Mouse (Mus musculus) gastrocnemius, postnatal 14 days (tissue): ENCODE results near the gene Zfp442. TPM values are rescaled to one million over a fixed set of nuclear protein-coding genes. Genes with fewer than 3 reads are reported as not detected.
"Not testable (repeated sequence)": the region's sequence is repeated elsewhere in the genome, so short reads cannot be mapped to it uniquely, and the experiment has no call there.

Source experiments
- DNase-seq: peaks from one replicate; pipeline ENCODE4 v3.0.0; 2021; ENCODE audit warnings: mixed read lengths
- intact Hi-C: fragments of 180-260 bp; cut with DNase I; formaldehyde crosslinking; loops from one replicate; pipeline ENCODE4 v1.15.1; 2025; ENCODE audit warnings: low total_unique reads
- long read RNA-seq, 2 experiments: library from polyadenylated mRNA; stranded (forward); transcript quantifications; one replicate each; pipeline ENCODE4 v2.0.0; 2021
- total RNA-seq, 2 experiments: library from RNA; stranded (reverse); gene quantifications; 2 replicates each; pipeline ENCODE4 v1.2.3; 2021

The Zfp442 gene
- 1 to 10 TPM; 1.7 to 2.3 TPM for total RNA-seq
- long read RNA-seq, experiment 1, partial matches to known transcripts = 1 of 1 reads
- long read RNA-seq, experiment 1, other reads (novel, unspliced or antisense) = 0 of 1 reads
- long read RNA-seq, experiment 2, partial matches to known transcripts = 1 of 1 reads
- long read RNA-seq, experiment 2, other reads (novel, unspliced or antisense) = 0 of 1 reads

DNA sequence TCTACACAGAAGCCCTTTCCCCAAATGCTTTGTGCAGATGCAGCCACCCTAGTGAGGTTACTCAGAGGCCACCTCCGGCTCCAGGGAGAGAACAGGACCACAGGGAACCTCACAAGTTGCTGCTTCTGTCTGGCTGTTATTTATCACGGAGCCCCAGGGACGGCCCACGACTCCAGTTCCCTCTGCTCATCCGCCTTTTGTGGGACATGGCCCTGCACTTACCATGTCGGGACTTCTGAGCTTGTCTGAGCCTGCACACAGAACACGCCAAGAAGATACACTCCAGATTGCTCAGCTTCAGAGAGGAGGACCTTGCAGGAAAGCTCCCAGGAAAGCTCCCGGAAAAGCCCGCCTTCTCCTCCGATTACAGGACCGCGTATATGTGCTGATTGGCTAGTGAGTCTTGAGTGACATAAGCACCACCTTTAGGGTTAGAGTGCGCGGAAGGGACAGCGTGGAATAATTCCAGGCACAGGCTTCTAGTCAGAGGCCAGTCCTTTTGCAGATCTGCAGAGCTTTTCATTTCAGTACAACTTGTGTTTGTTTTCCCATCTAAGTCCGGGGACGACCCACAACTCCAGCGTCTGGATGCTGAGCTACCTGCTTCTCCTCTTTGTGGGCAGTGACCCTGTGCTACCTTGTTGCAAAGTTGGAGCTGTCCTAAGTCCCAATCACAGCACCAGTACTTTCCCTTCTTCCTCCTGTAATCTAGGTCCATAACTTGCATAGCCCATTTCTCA, at the start of gene Zfp442:
TSS of gene Zfp442 (minus strand) at position 307 of the 740 bp plus-strand sequence.
- intact Hi-C loops = not testable (repeated sequence)
- DNase-seq = peak; percentile 55

DNA sequence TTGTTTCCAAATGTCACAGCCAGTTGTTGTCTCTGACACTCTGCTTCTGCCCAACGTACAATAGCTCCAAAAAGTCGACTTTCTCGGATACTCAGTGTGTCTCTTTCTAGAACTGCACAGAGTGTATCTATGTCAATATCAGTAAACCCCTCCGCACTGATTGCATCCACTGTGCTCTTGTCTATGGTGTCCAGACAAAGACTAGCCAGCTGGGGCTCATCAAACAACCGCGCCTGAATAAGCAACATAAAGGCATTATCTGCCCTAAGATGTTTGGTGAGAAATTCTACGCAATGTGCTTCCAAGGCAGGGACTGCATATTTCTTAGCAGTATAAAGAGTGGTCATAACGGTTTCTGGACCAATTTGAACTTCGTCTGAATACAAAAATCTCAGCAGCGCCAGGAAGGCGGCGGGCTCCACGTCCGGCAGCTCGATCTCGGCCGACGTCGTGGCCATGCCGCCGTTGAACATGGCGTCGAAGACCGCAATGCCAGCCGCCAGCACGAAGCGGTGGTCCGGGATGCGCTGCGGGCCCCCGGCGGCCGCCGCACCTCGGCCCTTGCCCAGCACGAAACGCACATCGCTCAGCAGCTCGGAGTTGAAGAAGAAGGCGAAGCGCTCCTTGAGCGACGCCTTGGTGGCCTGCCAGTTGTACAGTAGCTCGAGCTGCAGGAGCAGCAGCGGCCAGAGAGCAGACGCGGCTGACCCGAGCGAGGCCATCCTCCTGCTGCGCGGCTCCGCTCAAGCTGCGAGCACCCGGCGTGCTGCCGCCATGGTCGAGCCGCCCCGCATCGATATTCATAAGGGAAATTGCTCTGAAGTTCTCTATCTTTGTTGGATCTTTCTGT, 49.1 kb upstream of the Zfp442 start:
- DNase-seq, intact Hi-C loops: not testable (repeated sequence)

DNA sequence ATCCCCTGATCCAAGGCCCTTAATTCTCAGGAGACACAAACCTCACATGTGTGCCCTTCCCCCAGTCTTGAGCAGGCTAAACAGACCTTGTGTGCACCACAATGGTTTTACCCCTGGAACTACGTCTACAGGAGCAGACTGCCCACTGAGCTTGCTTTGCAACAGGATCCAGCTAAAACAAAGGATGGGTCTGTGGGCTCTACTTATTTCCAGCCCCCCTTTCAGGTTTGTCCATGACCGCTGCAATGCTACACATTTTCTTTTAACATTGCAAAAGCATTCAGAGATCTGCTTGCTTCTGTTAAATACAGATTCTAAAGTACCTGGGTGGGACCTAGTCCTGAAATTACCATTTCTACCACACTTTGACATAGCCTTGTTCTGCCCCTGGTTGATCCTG, 41.7 kb upstream of the Zfp442 start:
- intact Hi-C loops = no loop called here
- no peak for DNase-seq

DNA sequence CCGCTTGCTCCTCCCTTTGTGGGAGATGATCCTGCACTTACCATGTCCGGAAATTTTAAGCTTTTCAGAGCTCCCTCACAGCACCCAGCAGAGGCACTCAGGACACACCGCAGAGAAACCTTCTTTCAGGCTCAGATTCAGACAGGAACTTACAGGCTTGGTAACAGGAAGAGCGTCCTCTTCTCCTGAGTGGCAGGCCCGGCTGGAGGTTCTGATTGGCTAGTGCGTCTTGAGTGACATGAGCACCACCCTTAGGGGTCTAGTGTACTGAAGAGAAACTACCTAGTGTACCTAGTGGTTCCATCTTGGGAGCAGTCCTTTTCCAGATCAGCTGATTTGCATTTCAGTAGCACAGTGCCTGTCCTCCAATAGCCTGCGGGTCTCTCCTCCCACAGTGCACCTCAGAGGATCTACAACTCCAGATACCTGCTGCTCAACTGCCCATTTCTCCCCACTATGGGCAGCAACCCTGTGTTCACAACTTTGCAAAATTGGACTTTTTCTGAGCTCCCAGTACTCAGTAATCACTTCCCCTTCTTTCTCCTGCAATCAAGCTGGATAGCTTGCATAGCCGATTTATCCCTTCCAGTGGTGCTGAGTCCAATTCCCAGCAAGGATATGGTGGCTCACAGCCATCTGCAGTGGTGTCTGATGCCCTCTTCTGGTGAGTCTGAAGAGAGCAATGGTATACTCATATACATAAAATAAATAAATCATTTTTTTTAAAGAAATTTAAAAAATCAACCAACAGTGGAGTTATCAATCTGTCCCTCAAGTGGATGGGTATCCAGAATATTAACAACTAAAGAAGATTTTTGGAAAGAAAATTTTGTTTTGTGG, 33.9 kb upstream of the Zfp442 start, which contains the start of gene Zfp345:
TSS of gene Zfp345 (minus strand) at position 153 of the 840 bp plus-strand sequence.
- DNase-seq, intact Hi-C loops: not testable (repeated sequence)

DNA sequence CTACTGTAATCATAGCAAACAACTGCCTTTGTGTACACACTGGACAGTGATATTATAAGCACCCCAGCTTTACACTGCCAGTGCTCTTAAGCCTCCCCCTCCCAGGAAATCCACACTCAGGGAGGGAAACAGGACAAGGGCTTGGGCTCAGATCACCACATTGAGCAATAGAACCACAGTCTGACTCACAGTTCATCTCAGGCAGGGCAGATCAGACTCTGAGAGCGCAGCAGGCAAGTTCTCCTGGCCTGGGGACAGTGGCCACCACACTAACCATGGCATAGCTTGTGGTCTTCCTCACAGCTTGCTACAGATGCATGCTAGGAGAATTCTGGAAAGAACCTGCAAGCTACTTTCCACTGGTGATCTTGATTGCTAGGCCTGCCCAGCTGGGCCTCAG, 12.2 kb downstream of the Zfp442 start:
- intact Hi-C loops, DNase-seq: not testable (repeated sequence)

DNA sequence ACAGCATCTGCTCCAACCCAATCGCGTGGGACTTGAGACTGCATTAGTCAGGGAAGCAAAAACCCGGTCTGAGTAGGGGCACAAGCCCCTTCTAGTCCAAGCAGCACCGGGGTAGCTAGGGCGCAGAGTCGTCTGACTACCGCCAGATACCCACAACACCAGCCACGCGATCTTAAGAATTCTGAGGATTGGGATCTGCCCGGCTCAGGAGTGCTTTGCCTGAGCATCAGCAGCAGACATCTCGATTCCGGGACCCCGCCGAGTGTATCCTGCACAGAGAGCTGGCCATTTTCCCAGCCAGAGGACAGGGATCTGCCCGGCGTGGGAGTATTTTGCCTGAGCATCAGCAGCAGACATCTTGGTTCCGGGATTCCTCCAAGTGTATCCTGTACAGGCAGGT, 39.1 kb downstream of the Zfp442 start:
- DNase-seq, intact Hi-C loops: not testable (repeated sequence)

DNA sequence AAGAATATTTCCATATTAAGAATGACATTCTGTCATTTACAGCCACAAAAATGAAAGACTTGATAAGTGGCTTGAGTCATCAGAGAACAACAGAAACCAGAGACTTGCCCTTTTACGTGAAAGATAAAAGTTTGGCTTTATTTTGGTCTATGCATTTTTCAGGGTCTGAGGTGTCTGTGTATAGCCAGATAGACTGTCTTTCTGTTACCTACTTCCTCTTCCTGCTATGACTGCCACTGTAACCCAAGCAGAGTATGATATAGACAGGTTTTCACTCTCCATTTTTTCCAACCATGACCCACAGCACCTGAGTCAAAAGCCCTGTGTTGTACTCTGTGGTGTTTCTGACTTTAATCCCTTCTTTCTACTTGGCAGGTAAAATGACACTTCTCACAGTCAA, 61.1 kb downstream of the Zfp442 start:
- intact Hi-C loops = no loop called here
- no peak for DNase-seq

DNA sequence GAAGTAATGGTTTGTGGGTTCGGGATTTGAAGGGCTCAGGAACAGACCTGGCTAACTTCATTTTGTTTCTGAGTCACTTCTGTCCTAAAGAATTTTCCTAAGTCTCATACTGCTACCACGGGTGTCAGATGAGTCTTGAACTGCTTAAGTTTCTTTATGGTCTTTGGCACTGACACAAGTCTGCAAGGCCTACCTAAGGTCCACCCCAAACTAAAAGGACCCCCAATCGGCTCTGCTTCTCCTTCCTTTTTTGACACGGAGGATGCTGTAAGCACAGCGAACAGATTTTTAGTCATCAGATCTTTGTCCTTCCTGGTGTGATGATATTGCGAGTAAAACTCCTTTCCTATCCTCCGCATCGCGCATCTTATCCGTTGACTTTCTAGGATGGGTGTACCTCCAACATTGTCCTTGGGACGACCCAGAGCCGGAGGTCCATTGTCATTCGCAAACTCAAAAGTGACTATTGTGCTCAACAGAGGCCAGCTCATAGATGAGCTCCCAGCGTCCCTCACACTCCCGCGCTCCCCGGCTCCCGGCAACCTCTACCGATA, 65.7 kb downstream of the Zfp442 start:
- intact Hi-C loops, DNase-seq: not testable (repeated sequence)

DNA sequence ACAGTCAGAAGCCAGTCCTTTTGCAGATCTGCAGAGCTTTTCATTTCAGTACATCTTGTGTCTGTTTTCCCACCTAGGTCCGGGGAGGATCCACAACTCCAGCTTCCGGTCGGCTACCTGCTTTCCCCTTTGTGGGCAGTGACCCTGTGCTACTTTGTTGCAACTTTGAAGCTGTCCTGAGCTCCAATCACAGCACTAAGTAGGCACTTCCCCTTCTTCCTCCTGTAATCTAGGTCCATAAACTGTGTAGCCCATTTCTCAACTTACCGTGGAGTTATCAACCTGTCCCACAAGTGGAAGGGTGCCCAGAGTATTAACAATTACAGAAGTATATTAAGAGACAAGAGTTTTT, 88.4 kb downstream of the Zfp442 start:
- DNase-seq = no peak
- intact Hi-C loops = no loop called here

DNA sequence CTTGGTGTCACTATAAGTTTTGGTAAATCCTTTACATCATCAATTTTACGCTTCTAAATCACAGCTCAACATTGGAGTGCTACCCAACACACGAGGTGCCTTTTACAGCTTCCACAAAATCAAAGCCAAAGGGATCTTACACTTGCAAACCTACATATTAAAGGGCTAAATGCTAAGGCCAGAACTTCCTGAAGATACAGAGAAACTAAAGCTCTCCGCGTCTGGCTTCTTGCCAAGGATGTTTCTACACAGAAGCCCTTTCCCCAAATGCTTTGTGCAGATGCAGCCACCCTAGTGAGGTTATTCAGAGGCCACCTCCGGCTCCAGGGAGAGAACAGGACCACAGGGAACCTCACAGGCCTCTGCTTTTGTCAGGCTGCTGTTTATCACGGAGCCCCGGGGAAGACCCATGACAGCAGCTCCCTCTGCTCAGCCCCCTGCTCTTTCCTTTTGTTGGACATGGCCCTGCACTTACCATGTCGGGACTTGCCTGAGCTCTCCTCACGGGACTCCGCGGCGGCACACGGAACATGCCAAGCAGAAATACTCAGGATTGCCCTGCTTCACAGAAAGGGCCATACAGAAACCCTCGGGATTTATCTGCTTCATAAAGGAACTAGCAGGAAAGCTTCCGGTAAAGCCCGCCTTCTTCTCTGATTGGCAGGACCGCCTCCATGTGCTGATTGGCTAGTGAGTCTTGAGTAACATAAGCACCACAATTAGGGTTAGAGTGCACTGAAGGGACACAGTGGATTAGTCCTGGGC, 89.0 kb downstream of the Zfp442 start, which contains the start of gene 3300002I08Rik:
TSS of gene 3300002I08Rik (minus strand) at position 653 of the 765 bp plus-strand sequence.
- intact Hi-C loops = not testable (repeated sequence)
- peak; percentile 82 for DNase-seq

Other genes with a start within 250 kb of the Zfp442 start
- gene Zfp937, start 233.4 kb downstream of the Zfp442 start, total RNA-seq = 1 to 10 TPM; 2.3 to 3.0 TPM
- 1 to 10 TPM; 2.0 to 2.9 TPM for gene Gm21994, start 195.9 kb downstream of the Zfp442 start, total RNA-seq
- under 1 TPM in 1 of 2 experiments, not detected in 1; 0.06 TPM for gene Gm14124, start 194.0 kb downstream of the Zfp442 start, total RNA-seq
- gene Gm10130, start 127.8 kb downstream of the Zfp442 start, total RNA-seq = 1 to 10 TPM; 1.4 to 1.5 TPM
- gene 3300002I08Rik, start 88.7 kb downstream of the Zfp442 start, total RNA-seq = 1 to 10 TPM; 1.5 to 2.0 TPM
- under 1 TPM; 0.09 to 0.10 TPM for gene Zfp345, start 33.6 kb upstream of the Zfp442 start, total RNA-seq
- not detected for gene Cst7, start 118.9 kb upstream of the Zfp442 start, total RNA-seq
- gene Apmap, start 157.1 kb upstream of the Zfp442 start, total RNA-seq = 10 to 100 TPM; 19.3 to 21.8 TPM
- gene Acss1, start 217.0 kb upstream of the Zfp442 start, total RNA-seq = 10 to 100 TPM; 12.2 to 25.3 TPM
- not detected for gene Vsx1, start 237.9 kb upstream of the Zfp442 start, total RNA-seq